Mouse (Mus musculus) liver, postnatal 0 days (tissue): ENCODE measurements around the gene Grik4.

ENCODE experiments used
- CTCF ChIP-seq: sonication (generic); IDR thresholded peaks from 2 replicates; pipeline ENCODE4 v1.5.1; 2016; ENCODE audit warnings: antibody characterized with exemption, low read depth
- EP300 ChIP-seq: IDR thresholded peaks from 2 replicates; pipeline ENCODE4 v1.6.1; 2016; ENCODE audit warnings: antibody characterized with exemption, low read depth, mild to moderate bottlenecking

GRCm38 (mm10) chr9:42885123-42885522, 59.2 kb downstream of the Grik4 start:
- TF ChIP-seq CTCF (no peak), EP300 (no peak)
